Mouse (Mus musculus) T-helper 1 cell (primary cell): ENCODE data around the gene Pjvk.

Experiments
- in situ Hi-C: fragments of 300-600 bp; cut with MboI, MseI; formaldehyde crosslinking; loops from one replicate; pipeline ENCODE4 v1.15.1; 2025; ENCODE audit warnings: high pct_unique_total_duplicates

Gene Pjvk

GRCm38 (mm10) chr2:76667200-76667599 is 18.9 kb downstream of the Pjvk start:
- in situ Hi-C loops, result no loop called here

GRCm38 (mm10) chr2:76671641-76672040 is 23.4 kb downstream of the Pjvk start:
- in situ Hi-C loops, result loop anchor here (5.0 kb wide), 1 partner anchor 596 kb away; no protein-coding TSS in a partner anchor

- in situ Hi-C loops, result loop anchor here (5.0 kb wide), 1 partner anchor 595 kb away; no protein-coding TSS in a partner anchor
Observed at GRCm38 (mm10) chr2:76672134-76672745, 24.0 kb downstream of the Pjvk start.

- in situ Hi-C loops, result loop anchor here (5.0 kb wide), 1 partner anchor 594 kb away; no protein-coding TSS in a partner anchor
Observed at GRCm38 (mm10) chr2:76672966-76673392, 24.7 kb downstream of the Pjvk start, which contains the start of gene Fkbp7. Gene Fkbp7, minus strand, starts transcription at chr2:76673116.

GRCm38 (mm10) chr2:76673472-76674081 is 25.3 kb downstream of the Pjvk start:
- in situ Hi-C loops, result loop anchor here (5.0 kb wide), 1 partner anchor 594 kb away; no protein-coding TSS in a partner anchor

- in situ Hi-C loops, result loop anchor here (5.0 kb wide), 1 partner anchor 592 kb away; no protein-coding TSS in a partner anchor
Observed at GRCm38 (mm10) chr2:76674725-76675427, 26.6 kb downstream of the Pjvk start, which contains the start of gene Plekha3. Gene Plekha3, plus strand, starts transcription at chr2:76675281.

GRCm38 (mm10) chr2:76675451-76675850 is 27.2 kb downstream of the Pjvk start:
- in situ Hi-C loops, result no loop called here

GRCm38 (mm10) chr2:76675949-76676348 is 27.7 kb downstream of the Pjvk start:
- in situ Hi-C loops, result no loop called here

GRCm38 (mm10) chr2:76676401-76677226 is 28.3 kb downstream of the Pjvk start:
- in situ Hi-C loops, result no loop called here

- in situ Hi-C loops, result loop anchor here (10.0 kb wide), 2 partner anchors 1252 to 1398 kb away; no protein-coding TSS in a partner anchor
Observed at GRCm38 (mm10) chr2:76682301-76682700, 34.0 kb downstream of the Pjvk start.

- in situ Hi-C loops, result loop anchor here (10.0 kb wide), 2 partner anchors 1248 to 1402 kb away; no protein-coding TSS in a partner anchor
Observed at GRCm38 (mm10) chr2:76686986-76687385, 38.7 kb downstream of the Pjvk start.

GRCm38 (mm10) chr2:76687608-76688007 is 39.3 kb downstream of the Pjvk start:
- in situ Hi-C loops, result loop anchor here (10.0 kb wide), 2 partner anchors 1247 to 1403 kb away; no protein-coding TSS in a partner anchor

- in situ Hi-C loops, result loop anchor here (10.0 kb wide), 2 partner anchors 1247 to 1403 kb away; no protein-coding TSS in a partner anchor
Observed at GRCm38 (mm10) chr2:76688162-76688561, 39.9 kb downstream of the Pjvk start.

- in situ Hi-C loops, result loop anchor here (10.0 kb wide), 1 partner anchor 1636 kb away; no protein-coding TSS in a partner anchor
Observed at GRCm38 (mm10) chr2:76690436-76691204, 42.3 kb downstream of the Pjvk start.

- in situ Hi-C loops, result loop anchor here (10.0 kb wide), 1 partner anchor 1639 kb away; no protein-coding TSS in a partner anchor
Observed at GRCm38 (mm10) chr2:76693765-76694164, 45.5 kb downstream of the Pjvk start.

- in situ Hi-C loops, result loop anchor here (10.0 kb wide), 1 partner anchor 1640 kb away; no protein-coding TSS in a partner anchor
Observed at GRCm38 (mm10) chr2:76695290-76695689, 47.0 kb downstream of the Pjvk start.

GRCm38 (mm10) chr2:76702188-76702587 is 53.9 kb downstream of the Pjvk start:
- in situ Hi-C loops, result no loop called here

- in situ Hi-C loops, result no loop called here
Observed at GRCm38 (mm10) chr2:76702751-76703150, 54.5 kb downstream of the Pjvk start.

GRCm38 (mm10) chr2:76705655-76706054 is 57.4 kb downstream of the Pjvk start:
- in situ Hi-C loops, result no loop called here
